Mouse (Mus musculus): ENCODE data around the gene Gad2.
"Not testable (repeated sequence)": the region's sequence is repeated elsewhere in the genome, so short reads cannot be mapped to it uniquely, and the experiment has no call there.

Gene Gad2

GRCm38 (mm10) chr2:22621828-22622731, at the start of gene Gad2:
TSS of gene Gad2 (plus strand) at chr2:22622205.
- peak; percentile 62 for DNase-seq (ENCODE audit: low spot score)

- DNase-seq (ENCODE audit: low spot score) = not testable (repeated sequence)
Observed at GRCm38 (mm10) chr2:22587469-22588169, 34.4 kb upstream of the Gad2 start.

- DNase-seq (ENCODE audit: low spot score) = not testable (repeated sequence)
Observed at GRCm38 (mm10) chr2:22588170-22588541, 33.8 kb upstream of the Gad2 start.

GRCm38 (mm10) chr2:22588673-22589381, 33.2 kb upstream of the Gad2 start:
- DNase-seq (ENCODE audit: low spot score) = not testable (repeated sequence)

- not testable (repeated sequence) for DNase-seq (ENCODE audit: low spot score)
Observed at GRCm38 (mm10) chr2:22589382-22590205, 32.4 kb upstream of the Gad2 start.

- no peak for DNase-seq (ENCODE audit: low spot score)
Observed at GRCm38 (mm10) chr2:22590206-22590490, 31.9 kb upstream of the Gad2 start.

- DNase-seq (ENCODE audit: low spot score) = no peak
Observed at GRCm38 (mm10) chr2:22617951-22618350, 4.1 kb upstream of the Gad2 start.

GRCm38 (mm10) chr2:22619416-22619815, 2.6 kb upstream of the Gad2 start:
- no peak for DNase-seq (ENCODE audit: low spot score)

GRCm38 (mm10) chr2:22620030-22620429, 2.0 kb upstream of the Gad2 start:
- DNase-seq (ENCODE audit: low spot score) = no peak

GRCm38 (mm10) chr2:22620534-22620933, 1.5 kb upstream of the Gad2 start:
- DNase-seq (ENCODE audit: low spot score) = no peak

GRCm38 (mm10) chr2:22620978-22621827, 802 bp upstream of the Gad2 start:
- DNase-seq (ENCODE audit: low spot score) = peak; percentile 28

GRCm38 (mm10) chr2:22623111-22624070, 1.4 kb downstream of the Gad2 start:
- peak; percentile 49 for DNase-seq (ENCODE audit: low spot score)

- peak; percentile 56 for DNase-seq (ENCODE audit: low spot score)
Observed at GRCm38 (mm10) chr2:22624188-22624975, 2.4 kb downstream of the Gad2 start.

- DNase-seq (ENCODE audit: low spot score) = peak; percentile 22
Observed at GRCm38 (mm10) chr2:22625096-22625960, 3.3 kb downstream of the Gad2 start.

- no peak for DNase-seq (ENCODE audit: low spot score)
Observed at GRCm38 (mm10) chr2:22627147-22627666, 5.2 kb downstream of the Gad2 start.

- no peak for DNase-seq (ENCODE audit: low spot score)
Observed at GRCm38 (mm10) chr2:22627819-22628432, 5.9 kb downstream of the Gad2 start.

- peak; percentile 31 for DNase-seq (ENCODE audit: low spot score)
Observed at GRCm38 (mm10) chr2:22634766-22635165, 12.8 kb downstream of the Gad2 start.
